ENCODE assay signal across 9 mouse cellular contexts in genomic region chr2:91923415-91924337, GRCm38 (mm10). TPM values are rescaled to one million over a fixed set of nuclear protein-coding genes. Genes with fewer than 3 reads are reported as not detected.
DNase-seq lines count a peak whose midpoint lies in the region; ATAC-seq lines count a peak whose summit lies in the region.
"Had no signal": no experiment of that assay in that cellular context is flagged by ENCODE, and none has a peak within 500 bp of the region (broad histone marks: within the 10 kb centered on the region; RNA-seq: fewer than 3 reads in every experiment).

No protein-coding gene starts in this region.

- DNase-seq in R1 (ENCODE audit: low read depth, low spot score), result peak; percentile 84
- DNase-seq in embryo, embryonic 11.5 days (ENCODE audit: low read depth, low spot score), result peak; percentile 68
- DNase-seq in kidney, postnatal 25 days, result peak; percentile 77 to 80
- DNase-seq in lung, postnatal 14 days, result peak; percentile 81
- peak; percentile 77 for DNase-seq in right cerebral cortex, postnatal 14 days

- 5% methylated on average over 54 of the region's 54 CpGs for WGBS in heart, embryonic 16.5 days

- no peak overlapping the region for H3K27ac ChIP-seq in heart, embryonic 16.5 days (ENCODE audit: low read length)

- H3K9ac ChIP-seq in heart, embryonic 16.5 days (ENCODE audit: low read length), result no peak overlapping the region

- H3K27me3 ChIP-seq in erythroblast, embryonic 14.5 days (ENCODE audit: control insufficient read depth), result peaks cover 79% of the 10 kb centered on the region
- peaks cover 43% of the 10 kb centered on the region for H3K27me3 ChIP-seq in heart, embryonic 16.5 days (ENCODE audit: control insufficient read depth, insufficient read depth, low read length)

- H3K9me3 ChIP-seq in erythroblast, embryonic 14.5 days (ENCODE audit: control insufficient read depth, low read length), result no peaks in the 10 kb centered on the region; the same call in 1 of the 2 replicates
- no peaks in the 10 kb centered on the region for H3K9me3 ChIP-seq in heart, embryonic 16.5 days (replicated peaks; ENCODE audit: control insufficient read depth, low read length)

- peak overlapping the region; percentile 8 for H3K4me3 ChIP-seq in erythroblast, embryonic 14.5 days (replicated peaks)
- peak overlapping the region; percentile 67 for H3K4me3 ChIP-seq in heart, embryonic 16.5 days (ENCODE audit: low read length)

- ATAC-seq in erythroblast, adult 5-6 weeks (replicated peaks; ENCODE audit: low FRiP score, poor library complexity, severe bottlenecking), result no peak
- 0 out of 2 replicates have a peak, but pooled peaks have one; percentile 25 for ATAC-seq in heart, embryonic 16.5 days (replicated peaks; ENCODE audit: extremely low read depth, insufficient read depth, low FRiP score)
- ATAC-seq: Patski had no signal

- peaks cover 4% of the 10 kb centered on the region for H3K36me3 ChIP-seq in erythroblast, embryonic 14.5 days (ENCODE audit: control insufficient read depth)
- H3K36me3 ChIP-seq in heart, embryonic 16.5 days (ENCODE audit: control insufficient read depth, insufficient read depth), result peaks cover 5% of the 10 kb centered on the region

- peak overlapping the region; percentile 57 for H3K4me2 ChIP-seq in heart, embryonic 16.5 days (ENCODE audit: low read depth, low read length)

- H3K4me1 ChIP-seq in erythroblast, embryonic 14.5 days (ENCODE audit: control insufficient read depth), result peaks cover 38% of the 10 kb centered on the region
- peaks cover 18% of the 10 kb centered on the region for H3K4me1 ChIP-seq in heart, embryonic 16.5 days (ENCODE audit: control insufficient read depth, insufficient read depth, low read length)

RNA-seq across cellular contexts. Expression of gene Chrm4, which starts 3.4 kb away (rescaled TPM):
- 0.03 TPM in 1 of 2 replicates, not detected in the other for polyA plus RNA-seq in erythroblast, embryonic 14.5 days (2012)
- not detected in 2 replicates for total RNA-seq in erythroblast, adult 5-6 weeks (2015; ENCODE audit: low replicate concordance)
- total RNA-seq in erythroblast, adult 5-6 weeks (2017; ENCODE audit: low replicate concordance), result not detected in 2 replicates
- not detected in 2 replicates for polyA plus RNA-seq in heart, embryonic 16.5 days (2015; fragmentation: Nextera tagmentation; extraction: Ambion mirVana)
- polyA plus RNA-seq: Patski had no signal

RNA-seq across cellular contexts. Expression of gene Mdk, which starts 8.4 kb away (rescaled TPM):
- 1.1 and 1.8 TPM in 2 replicates for polyA plus RNA-seq in erythroblast, embryonic 14.5 days (2012)
- 1.9 TPM in 1 of 2 replicates, not detected in the other for total RNA-seq in erythroblast, adult 5-6 weeks (2015; ENCODE audit: low replicate concordance)
- 0.77 TPM in 1 of 2 replicates, not detected in the other for total RNA-seq in erythroblast, adult 5-6 weeks (2017; ENCODE audit: low replicate concordance)
- 211 and 253 TPM in 2 replicates for polyA plus RNA-seq in heart, embryonic 16.5 days (2015; fragmentation: Nextera tagmentation; extraction: Ambion mirVana)

RNA-seq across cellular contexts. Expression of gene Gm9821, which starts 21.8 kb away (rescaled TPM):
- polyA plus RNA-seq in erythroblast, embryonic 14.5 days (2012), result not detected in 2 replicates
- total RNA-seq in erythroblast, adult 5-6 weeks (2015; ENCODE audit: low replicate concordance), result not detected in 2 replicates
- 0.28 TPM in 1 of 2 replicates, not detected in the other for total RNA-seq in erythroblast, adult 5-6 weeks (2017; ENCODE audit: low replicate concordance)
- 2.1 and 2.7 TPM in 2 replicates for polyA plus RNA-seq in heart, embryonic 16.5 days (2015; fragmentation: Nextera tagmentation; extraction: Ambion mirVana)

RNA-seq across cellular contexts. Expression of gene Dgkz, which starts 52.0 kb away (rescaled TPM):
- 6.0 and 8.4 TPM in 2 replicates for polyA plus RNA-seq in erythroblast, embryonic 14.5 days (2012)
- total RNA-seq in erythroblast, adult 5-6 weeks (2015; ENCODE audit: low replicate concordance), result 35.9 and 75.1 TPM in 2 replicates
- total RNA-seq in erythroblast, adult 5-6 weeks (2017; ENCODE audit: low replicate concordance), result 13.7 and 19.5 TPM in 2 replicates
- 43.1 and 46.8 TPM in 2 replicates for polyA plus RNA-seq in heart, embryonic 16.5 days (2015; fragmentation: Nextera tagmentation; extraction: Ambion mirVana)

Comparison
In these comparisons a context has a peak if more than half of its experiments do, and no peak if none do; other contexts are left out.
1. RNA of gene Mdk, which starts 8.4 kb away (polyA plus RNA-seq): 211 to 253 TPM in heart, embryonic 16.5 days; 1.1 to 1.8 TPM in erythroblast, embryonic 14.5 days; every median in the first group is over 10 times any median in the second.
2. Peak in every context shown above with its lines, with median percentiles within 50 percentile points of each other: DNase-seq.